Mouse (Mus musculus) cortical plate, adult 2 months (tissue): ENCODE data around the gene Cytip.

Experiments used
- CTCF ChIP-seq: fragments of 200-500 bp; IDR thresholded peaks from 2 replicates; pipeline ENCODE4 v1.5.1; 2011; ENCODE audit warnings: mild to moderate bottlenecking, control low read depth, low read length; ENCODE audit not compliant: insufficient read depth; ENCODE audit errors: extremely low read depth
- POLR2A ChIP-seq: fragments of 200-500 bp; IDR thresholded peaks from 2 replicates; pipeline ENCODE4 v1.6.1; 2011; ENCODE audit warnings: mild to moderate bottlenecking, low read length, control low read depth; ENCODE audit not compliant: insufficient read depth; ENCODE audit errors: extremely low read depth

DNA sequence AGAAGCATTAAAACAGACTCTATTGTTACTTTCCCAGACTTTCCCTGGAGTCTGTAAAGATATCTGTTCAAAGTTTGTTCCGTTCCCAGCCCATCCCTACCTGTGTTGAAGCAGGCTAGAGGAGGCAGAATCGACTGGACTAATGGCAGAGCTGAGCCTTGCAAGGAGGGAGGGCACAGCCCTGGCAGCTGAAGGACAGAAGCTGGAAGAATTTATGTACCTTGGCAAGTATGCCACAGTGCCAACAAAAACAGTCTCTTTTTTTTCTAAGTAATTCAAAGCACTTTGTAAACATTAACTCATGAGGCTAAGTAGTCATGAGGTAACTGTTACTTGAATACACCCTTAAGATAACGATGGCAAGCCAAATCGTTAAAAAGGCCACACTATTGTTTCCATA is at the start of gene Cytip:
- no peak for TF ChIP-seq CTCF
- no peak for TF ChIP-seq POLR2A
